Mouse (Mus musculus) ES-E14 (cell line): ENCODE data around the gene Lypd6b.

Experiments
- CHD2 ChIP-seq: IDR thresholded peaks from 2 replicates; pipeline ENCODE4 v1.6.1; 2014; ENCODE audit warnings: mild to moderate bottlenecking, low read depth, low read length, inconsistent platforms
- HCFC1 ChIP-seq: IDR thresholded peaks from 2 replicates; pipeline ENCODE4 v1.6.1; 2012; ENCODE audit warnings: low read length, inconsistent platforms, borderline replicate concordance; ENCODE audit not compliant: insufficient read depth
- MAFK ChIP-seq: IDR thresholded peaks from 2 replicates; pipeline ENCODE4 v1.6.1; 2014; ENCODE audit warnings: mild to moderate bottlenecking, low read depth, low read length, inconsistent platforms; ENCODE audit not compliant: insufficient read depth
- ZC3H11A ChIP-seq: IDR thresholded peaks from 2 replicates; pipeline ENCODE4 v1.6.1; 2012; ENCODE audit warnings: low read depth, mild to moderate bottlenecking, inconsistent platforms, low read length, borderline replicate concordance

- TF ChIP-seq ZC3H11A (no peak), HCFC1 (no peak), MAFK (no peak), CHD2 (no peak)
Measured at GRCm38 (mm10) chr2:49818126-49818525, 30.6 kb downstream of the Lypd6b start.
